Mouse (Mus musculus): Measurements from ENCODE around the gene Slc1a5. TPM values are rescaled to one million over a fixed set of nuclear protein-coding genes. Genes with fewer than 3 reads are reported as not detected.

Gene Slc1a5
- polyA plus RNA-seq, 1 experiment from 2014 or later, result 34.1 TPM

DNA sequence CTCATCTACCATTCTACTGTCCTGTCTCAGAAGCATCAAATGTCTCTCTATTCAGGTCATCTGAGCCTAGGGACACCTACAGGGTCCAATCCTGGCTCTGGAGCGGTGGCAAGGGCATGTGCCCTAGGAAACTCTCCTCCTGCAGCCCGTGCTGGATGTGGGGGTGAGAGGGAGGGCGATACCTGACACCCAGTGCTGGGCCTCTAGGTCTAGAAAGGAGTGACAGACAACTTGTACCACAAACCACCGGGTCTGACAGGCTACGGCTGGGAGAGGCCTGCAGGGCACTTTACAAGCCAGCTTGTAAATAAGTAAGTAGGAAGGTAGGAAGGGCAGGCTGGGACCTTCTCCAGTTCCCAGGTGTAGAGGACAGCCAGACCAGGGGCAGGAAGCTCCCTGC is 5.3 kb upstream of the Slc1a5 start:
- 70% methylated on average over 5 of the region's 5 CpGs for WGBS
- no peaks in the 10 kb centered on the region for H3K4me1 ChIP-seq (replicated peaks; ENCODE audit: control insufficient read depth, insufficient read depth, low read length)
- no peaks in the 10 kb centered on the region for H3K36me3 ChIP-seq (ENCODE audit: control insufficient read depth, insufficient read depth, low read length)
- no peak for ATAC-seq (replicated peaks; ENCODE audit: low FRiP score)
- H3K9me3 ChIP-seq (ENCODE audit: control insufficient read depth, low read length), result no peaks in the 10 kb centered on the region
- no peak overlapping the region for H3K4me3 ChIP-seq (ENCODE audit: low read depth, low read length)
- no peak overlapping the region for H3K27ac ChIP-seq (ENCODE audit: low read depth, low read length)
- no peak overlapping the region for H3K9ac ChIP-seq (ENCODE audit: low read length)
- no peak overlapping the region for H3K4me2 ChIP-seq (ENCODE audit: low read depth, low read length, severe bottlenecking)
- DNase-seq (ENCODE audit: low spot score), result no peak
- H3K27me3 ChIP-seq (ENCODE audit: control insufficient read depth, insufficient read depth, low read length), result no peaks in the 10 kb centered on the region

DNA sequence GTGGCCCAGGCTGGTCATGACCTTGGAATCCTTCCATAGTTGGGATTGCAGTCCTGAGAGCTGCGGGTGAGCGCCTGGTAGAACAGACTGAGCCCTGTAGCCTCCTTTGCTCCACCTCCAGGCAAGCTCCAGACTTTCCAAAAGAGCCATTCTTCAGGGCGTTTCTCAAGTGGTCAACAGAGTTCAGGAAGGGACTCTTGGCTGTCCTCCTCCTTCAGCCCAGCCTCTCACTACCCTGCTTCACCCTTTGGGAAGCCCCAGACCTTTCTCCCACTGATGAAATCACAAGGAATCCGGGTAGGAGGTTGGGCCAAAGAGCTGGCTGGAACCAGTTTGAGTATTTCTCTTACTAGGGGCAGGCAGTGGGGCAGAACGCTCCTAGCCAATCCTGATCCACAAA is 1.1 kb upstream of the Slc1a5 start:
- H3K27me3 ChIP-seq (ENCODE audit: control insufficient read depth, insufficient read depth, low read length), result no peaks in the 10 kb centered on the region
- H3K27ac ChIP-seq (ENCODE audit: low read depth, low read length), result no peak overlapping the region
- whole genome bisulfite sequencing, result 75% methylated on average over 5 of the region's 5 CpGs

DNA sequence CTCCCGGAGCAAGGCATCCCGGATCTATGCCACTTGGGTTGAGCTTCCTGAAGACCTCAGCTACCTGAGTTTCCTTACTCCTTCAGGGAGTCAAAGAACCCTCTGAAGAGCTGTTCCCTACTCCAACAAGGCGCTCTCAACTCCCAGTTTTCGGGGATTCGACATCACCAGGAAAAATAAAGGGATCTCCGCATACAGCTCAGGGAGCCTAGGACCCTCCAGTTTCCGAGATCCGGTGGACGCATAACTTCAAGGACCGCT is 345 bp downstream of the Slc1a5 start:
- H3K36me3 ChIP-seq (ENCODE audit: control insufficient read depth, insufficient read depth, low read length), result no peaks in the 10 kb centered on the region
- DNase-seq (ENCODE audit: low spot score) (no peak), ATAC-seq (replicated peaks; ENCODE audit: low FRiP score) (no peak)
- H3K9ac ChIP-seq (ENCODE audit: low read length), result peak overlapping the region; percentile 82
- peak overlapping the region; percentile 99 for H3K4me2 ChIP-seq (ENCODE audit: low read depth, low read length, severe bottlenecking)
- no peak overlapping the region; the same call in 1 of the 2 replicates for H3K27ac ChIP-seq (ENCODE audit: low read depth, low read length)
- H3K27me3 ChIP-seq (ENCODE audit: control insufficient read depth, insufficient read depth, low read length), result no peaks in the 10 kb centered on the region
- H3K9me3 ChIP-seq (ENCODE audit: control insufficient read depth, low read length), result no peaks in the 10 kb centered on the region
- WGBS, result under 1% methylated on average over 10 of the region's 10 CpGs
- peak overlapping the region; percentile 71 for H3K4me3 ChIP-seq (ENCODE audit: low read depth, low read length)
- peaks cover 17% of the 10 kb centered on the region for H3K4me1 ChIP-seq (replicated peaks; ENCODE audit: control insufficient read depth, insufficient read depth, low read length)

More for the DNA sequence above, 1.1 kb upstream of the Slc1a5 start:
- ATAC-seq (replicated peaks; ENCODE audit: low FRiP score), result no peak
- H3K4me1 ChIP-seq (replicated peaks; ENCODE audit: control insufficient read depth, insufficient read depth, low read length), result peaks cover 17% of the 10 kb centered on the region
- H3K36me3 ChIP-seq (ENCODE audit: control insufficient read depth, insufficient read depth, low read length), result no peaks in the 10 kb centered on the region
- DNase-seq (ENCODE audit: low spot score), result no peak
- no peak overlapping the region for H3K9ac ChIP-seq (ENCODE audit: low read length)
- H3K9me3 ChIP-seq (ENCODE audit: control insufficient read depth, low read length), result no peaks in the 10 kb centered on the region
- no peak overlapping the region for H3K4me2 ChIP-seq (ENCODE audit: low read depth, low read length, severe bottlenecking)
- H3K4me3 ChIP-seq (ENCODE audit: low read depth, low read length), result no peak overlapping the region

GRCm38 (mm10) chr7:16781816-16782554 is 845 bp downstream of the Slc1a5 start:
- DNase-seq (ENCODE audit: low spot score) (peak; percentile 77), ATAC-seq (replicated peaks; ENCODE audit: low FRiP score) (peak; percentile 26; the same call in 1 of the 2 replicates)
- peak overlapping the region; percentile 71 for H3K4me3 ChIP-seq (ENCODE audit: low read depth, low read length)
- peak overlapping the region; percentile 82 for H3K9ac ChIP-seq (ENCODE audit: low read length)
- no peaks in the 10 kb centered on the region for H3K9me3 ChIP-seq (ENCODE audit: control insufficient read depth, low read length)
- H3K4me2 ChIP-seq (ENCODE audit: low read depth, low read length, severe bottlenecking), result peak overlapping the region; percentile 99
- H3K4me1 ChIP-seq (replicated peaks; ENCODE audit: control insufficient read depth, insufficient read depth, low read length), result peaks cover 17% of the 10 kb centered on the region
- no peaks in the 10 kb centered on the region for H3K36me3 ChIP-seq (ENCODE audit: control insufficient read depth, insufficient read depth, low read length)
- no peaks in the 10 kb centered on the region for H3K27me3 ChIP-seq (ENCODE audit: control insufficient read depth, insufficient read depth, low read length)
- under 1% methylated on average over 58 of the region's 60 CpGs for WGBS
- no peak overlapping the region; the same call in 1 of the 2 replicates for H3K27ac ChIP-seq (ENCODE audit: low read depth, low read length)

DNA sequence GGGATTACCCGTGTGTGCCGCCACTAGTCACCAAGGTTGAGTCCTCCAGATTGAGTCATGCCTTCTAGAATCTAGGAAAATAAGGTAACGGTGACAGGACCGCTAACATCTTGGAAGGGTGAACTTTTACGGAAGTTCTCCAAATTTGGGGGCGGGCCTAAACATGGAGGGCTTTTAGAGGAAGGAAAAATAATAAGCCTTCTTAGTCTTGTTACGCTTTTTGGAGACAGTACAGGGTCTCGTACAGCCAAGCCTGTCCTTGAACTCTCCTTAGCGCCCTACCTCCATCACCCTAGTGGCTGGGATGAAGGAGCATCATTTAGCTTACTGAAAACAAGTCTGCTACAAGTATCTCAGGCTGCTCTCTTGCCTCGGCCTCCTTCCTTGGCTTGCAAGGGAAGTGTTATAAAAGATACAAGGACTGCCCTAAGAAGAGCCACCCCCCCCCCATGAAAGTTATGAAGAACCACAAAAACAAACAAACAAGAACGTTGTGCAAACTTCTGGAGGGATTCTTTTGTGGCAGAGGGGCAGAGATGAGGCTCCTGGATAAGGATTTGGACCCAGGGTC is 1.5 kb downstream of the Slc1a5 start:
- 3% methylated on average over 11 of the region's 11 CpGs for WGBS
- Histone ChIP-seq H3K9me3 (ENCODE audit: control insufficient read depth, low read length) (no peaks in the 10 kb centered on the region), H3K27ac (ENCODE audit: low read depth, low read length) (no peak overlapping the region), H3K36me3 (ENCODE audit: control insufficient read depth, insufficient read depth, low read length) (no peaks in the 10 kb centered on the region), H3K9ac (ENCODE audit: low read length) (peak overlapping the region; percentile 82), H3K4me3 (ENCODE audit: low read depth, low read length) (peak overlapping the region; percentile 71), H3K4me2 (ENCODE audit: low read depth, low read length, severe bottlenecking) (peak overlapping the region; percentile 99), H3K27me3 (ENCODE audit: control insufficient read depth, insufficient read depth, low read length) (no peaks in the 10 kb centered on the region), H3K4me1 (replicated peaks; ENCODE audit: control insufficient read depth, insufficient read depth, low read length) (peaks cover 17% of the 10 kb centered on the region)
- DNase-seq (ENCODE audit: low spot score) (no peak), ATAC-seq (replicated peaks; ENCODE audit: low FRiP score) (no peak)

DNA sequence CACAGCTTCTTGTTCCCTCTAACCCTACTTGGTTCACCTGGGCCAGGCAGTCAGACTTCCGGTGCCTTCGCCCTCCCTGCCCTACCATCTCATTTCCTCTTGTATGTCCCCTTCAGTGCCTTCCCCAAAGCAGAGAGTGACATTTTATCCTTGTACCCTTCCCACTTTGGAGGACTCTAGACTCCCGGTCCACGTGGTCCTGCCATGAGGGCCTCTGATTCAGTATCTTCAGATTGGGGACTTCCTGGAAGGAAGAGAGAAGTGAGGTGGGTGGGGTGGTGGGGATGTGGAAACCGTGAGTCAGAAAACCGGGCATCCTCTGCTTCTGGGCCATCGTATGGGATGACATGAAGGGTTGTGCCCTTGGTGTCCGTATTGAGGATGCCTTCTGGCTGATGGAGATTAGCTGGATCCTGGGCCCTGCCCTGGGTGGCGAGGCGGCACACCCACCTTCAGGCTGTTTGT is 2.1 kb downstream of the Slc1a5 start:
- H3K4me2 ChIP-seq (ENCODE audit: low read depth, low read length, severe bottlenecking), result peak overlapping the region; percentile 99
- no peak for ATAC-seq (replicated peaks; ENCODE audit: low FRiP score)
- no peak for DNase-seq (ENCODE audit: low spot score)
- no peaks in the 10 kb centered on the region for H3K27me3 ChIP-seq (ENCODE audit: control insufficient read depth, insufficient read depth, low read length)
- H3K9ac ChIP-seq (ENCODE audit: low read length), result peak overlapping the region; percentile 82
- peak overlapping the region; percentile 71 for H3K4me3 ChIP-seq (ENCODE audit: low read depth, low read length)
- H3K9me3 ChIP-seq (ENCODE audit: control insufficient read depth, low read length), result no peaks in the 10 kb centered on the region
- H3K27ac ChIP-seq (ENCODE audit: low read depth, low read length), result no peak overlapping the region
- WGBS, result 15% methylated on average over 10 of the region's 10 CpGs
- H3K36me3 ChIP-seq (ENCODE audit: control insufficient read depth, insufficient read depth, low read length), result no peaks in the 10 kb centered on the region
- peaks cover 17% of the 10 kb centered on the region for H3K4me1 ChIP-seq (replicated peaks; ENCODE audit: control insufficient read depth, insufficient read depth, low read length)

GRCm38 (mm10) chr7:16783758-16784415 is 2.7 kb downstream of the Slc1a5 start:
- Histone ChIP-seq H3K9ac (ENCODE audit: low read length) (peak overlapping the region; percentile 82), H3K4me3 (ENCODE audit: low read depth, low read length) (peak overlapping the region; percentile 71), H3K27ac (ENCODE audit: low read depth, low read length) (no peak overlapping the region), H3K27me3 (ENCODE audit: control insufficient read depth, insufficient read depth, low read length) (no peaks in the 10 kb centered on the region), H3K36me3 (ENCODE audit: control insufficient read depth, insufficient read depth, low read length) (no peaks in the 10 kb centered on the region), H3K4me1 (replicated peaks; ENCODE audit: control insufficient read depth, insufficient read depth, low read length) (peaks cover 17% of the 10 kb centered on the region), H3K9me3 (ENCODE audit: control insufficient read depth, low read length) (no peaks in the 10 kb centered on the region), H3K4me2 (ENCODE audit: low read depth, low read length, severe bottlenecking) (peak overlapping the region; percentile 99)
- WGBS, result 46% methylated on average over 17 of the region's 17 CpGs
- DNase-seq (ENCODE audit: low spot score) (peak; percentile 61), ATAC-seq (replicated peaks; ENCODE audit: low FRiP score) (no peak)

DNA sequence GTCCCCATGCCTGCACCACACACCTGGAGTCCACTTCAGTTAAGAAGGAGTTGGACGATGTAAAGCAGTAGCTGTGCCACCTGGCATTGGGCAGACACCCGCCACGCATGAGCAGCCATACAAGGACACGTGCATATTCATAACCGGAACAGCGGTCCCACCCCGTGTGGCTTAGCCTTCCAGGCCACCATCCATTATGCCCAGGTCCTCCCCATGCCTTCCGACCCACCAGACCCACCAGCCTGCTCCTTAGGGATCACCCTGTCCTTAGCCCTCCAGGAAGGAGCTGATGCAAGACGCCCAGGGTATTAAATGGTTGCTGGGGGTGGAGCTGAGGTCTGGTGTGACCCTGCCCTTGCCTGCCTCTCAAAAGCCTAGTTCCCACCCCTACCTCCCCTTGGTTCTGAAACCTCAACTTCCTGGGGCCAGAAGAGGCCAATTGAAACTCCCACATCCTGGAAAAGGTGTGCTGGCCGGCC is 3.4 kb downstream of the Slc1a5 start:
- no peak for ATAC-seq (replicated peaks; ENCODE audit: low FRiP score)
- no peak overlapping the region for H3K4me3 ChIP-seq (ENCODE audit: low read depth, low read length)
- H3K9me3 ChIP-seq (ENCODE audit: control insufficient read depth, low read length), result no peaks in the 10 kb centered on the region
- WGBS, result 82% methylated on average over 10 of the region's 10 CpGs
- no peak overlapping the region for H3K27ac ChIP-seq (ENCODE audit: low read depth, low read length)
- peak overlapping the region; percentile 99; the same call in 1 of the 2 replicates for H3K4me2 ChIP-seq (ENCODE audit: low read depth, low read length, severe bottlenecking)
- peaks cover 17% of the 10 kb centered on the region for H3K4me1 ChIP-seq (replicated peaks; ENCODE audit: control insufficient read depth, insufficient read depth, low read length)
- H3K27me3 ChIP-seq (ENCODE audit: control insufficient read depth, insufficient read depth, low read length), result no peaks in the 10 kb centered on the region
- no peak for DNase-seq (ENCODE audit: low spot score)
- H3K9ac ChIP-seq (ENCODE audit: low read length), result no peak overlapping the region
- H3K36me3 ChIP-seq (ENCODE audit: control insufficient read depth, insufficient read depth, low read length), result no peaks in the 10 kb centered on the region
